Mouse (Mus musculus): ENCODE data around the gene Wdr27.
A peak's percentile ranks its signal among the peaks of the same experiment; 100 is the strongest.
"Not testable (repeated sequence)": the region's sequence is repeated elsewhere in the genome, so short reads cannot be mapped to it uniquely, and the experiment has no call there.

Gene Wdr27

GRCm38 (mm10) chr17:14930697-14931096, 12.3 kb downstream of the Wdr27 start:
- no peak for DNase-seq (ENCODE audit: low spot score)

DNA sequence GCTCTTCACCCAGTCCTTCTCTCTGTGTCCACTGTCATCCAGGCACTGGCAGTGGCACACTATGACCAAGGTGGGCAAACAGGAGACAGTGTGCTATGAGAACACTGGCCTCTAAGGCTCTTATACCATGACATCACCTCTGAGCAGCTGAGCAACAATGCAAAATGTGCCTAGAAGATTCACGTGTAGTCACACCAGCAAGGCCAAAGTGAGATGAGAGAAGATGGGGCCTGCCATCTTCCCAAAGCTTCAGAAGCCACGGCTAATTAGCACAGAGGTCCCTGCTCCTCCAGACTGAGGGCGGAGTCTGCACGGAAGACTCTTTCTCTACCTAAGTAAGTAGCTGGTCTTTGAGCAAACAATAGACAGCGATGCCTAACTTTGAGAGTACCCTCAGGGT, 14.3 kb downstream of the Wdr27 start:
- no peak for DNase-seq (ENCODE audit: low spot score)

- no peak for DNase-seq (ENCODE audit: low spot score)
Observed at GRCm38 (mm10) chr17:14927644-14928218, 15.2 kb downstream of the Wdr27 start.

GRCm38 (mm10) chr17:14921582-14921981, 21.4 kb downstream of the Wdr27 start:
- no peak for DNase-seq (ENCODE audit: low spot score)

DNA sequence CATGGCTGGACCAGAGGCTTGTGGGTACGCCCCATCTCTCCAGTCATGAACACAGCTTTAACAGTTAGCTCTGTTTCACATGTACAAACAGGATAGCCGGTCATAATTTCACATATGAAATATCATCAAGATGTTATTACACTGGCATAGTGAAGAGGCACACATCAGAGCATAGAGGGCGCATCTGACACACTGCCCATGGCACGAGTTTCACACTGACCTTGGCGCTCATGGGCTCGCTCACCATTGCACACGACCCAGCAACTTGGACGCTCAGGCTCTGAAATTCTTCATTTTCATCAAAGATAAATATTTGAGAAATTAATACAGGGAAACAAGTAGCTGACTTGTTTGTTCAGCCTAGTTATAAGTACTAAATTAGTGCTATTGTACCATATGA, 25.1 kb downstream of the Wdr27 start:
- no peak for DNase-seq (ENCODE audit: low spot score)

- no peak for DNase-seq (ENCODE audit: low spot score)
Observed at GRCm38 (mm10) chr17:14914401-14914800, 28.6 kb downstream of the Wdr27 start.

GRCm38 (mm10) chr17:14912981-14913380, 30.0 kb downstream of the Wdr27 start:
- DNase-seq (ENCODE audit: low spot score), result no peak

GRCm38 (mm10) chr17:14912420-14912819, 30.5 kb downstream of the Wdr27 start:
- DNase-seq (ENCODE audit: low spot score), result no peak

- DNase-seq (ENCODE audit: low spot score), result no peak
Observed at GRCm38 (mm10) chr17:14910771-14911170, 32.2 kb downstream of the Wdr27 start.

DNA sequence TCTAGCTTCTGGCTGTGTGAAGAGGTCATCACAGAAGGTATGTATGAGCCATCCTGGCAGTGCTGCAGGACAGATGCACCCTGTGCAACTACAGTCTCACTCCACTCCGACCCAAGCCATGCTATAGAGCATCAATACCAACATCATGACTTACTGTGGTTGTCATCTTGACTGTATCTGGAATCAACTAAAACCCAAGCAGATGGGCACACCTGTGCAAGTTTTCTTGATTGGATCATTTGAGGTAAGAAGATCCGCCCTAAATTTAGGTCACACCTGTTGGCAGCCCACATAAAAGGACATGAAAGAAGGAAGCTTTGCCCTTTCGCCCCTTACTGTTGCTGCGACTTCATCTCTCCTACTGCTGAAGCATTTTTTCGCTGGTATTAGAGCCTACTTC, 33.6 kb downstream of the Wdr27 start:
- DNase-seq (ENCODE audit: low spot score), result no peak

DNA sequence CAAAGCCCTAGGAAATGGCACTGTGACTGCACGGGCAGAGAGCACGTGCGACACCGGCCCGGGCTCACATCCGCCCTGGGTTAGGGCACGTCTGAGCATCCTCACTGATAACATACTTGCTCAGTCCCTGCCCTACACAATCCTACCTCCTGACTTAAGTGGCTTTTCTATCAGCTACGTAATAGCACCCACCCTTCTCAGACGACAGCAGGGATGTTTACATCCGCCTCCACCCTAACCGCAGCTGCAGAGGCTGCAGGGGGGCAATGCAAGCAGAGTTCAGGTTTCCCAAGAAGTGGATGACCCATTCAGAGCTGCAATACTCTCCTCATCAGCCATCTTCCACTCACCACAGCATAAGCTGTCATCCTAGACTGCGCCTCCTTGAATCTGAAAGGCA, 35.8 kb downstream of the Wdr27 start:
- no peak for DNase-seq (ENCODE audit: low spot score)

GRCm38 (mm10) chr17:14906611-14907010, 36.3 kb downstream of the Wdr27 start:
- no peak for DNase-seq (ENCODE audit: low spot score)

DNA sequence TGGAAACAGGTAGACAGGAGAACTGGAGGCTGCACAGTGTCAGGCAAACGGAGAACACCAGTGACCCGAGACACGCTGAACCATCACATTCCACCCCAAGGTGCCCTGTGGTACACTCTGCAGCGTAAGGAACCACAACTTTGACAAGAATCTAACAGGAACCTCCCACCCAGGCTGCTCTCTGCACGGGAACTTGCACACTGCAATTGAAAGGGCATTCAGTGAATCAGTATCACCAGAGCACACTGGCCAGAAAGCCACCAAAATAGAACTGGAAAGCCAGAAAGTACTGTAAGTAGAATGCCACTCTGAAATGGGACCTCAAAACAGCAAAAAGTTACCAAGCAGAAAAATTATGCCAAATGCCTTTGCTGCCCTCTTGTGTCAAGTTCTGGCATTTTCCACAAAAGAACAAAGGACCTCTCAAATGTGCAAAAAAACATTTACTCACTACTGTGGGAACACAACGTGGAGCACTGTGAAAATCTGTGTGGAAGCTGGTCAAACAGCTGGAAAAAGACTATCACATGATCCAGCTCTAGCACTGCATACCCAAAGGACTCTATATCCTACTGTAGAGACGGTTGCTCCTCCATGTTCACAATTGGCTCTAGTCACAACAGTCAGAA, 38.2 kb downstream of the Wdr27 start:
- DNase-seq (ENCODE audit: low spot score), result peak; percentile 68

GRCm38 (mm10) chr17:14904206-14904605, 38.8 kb downstream of the Wdr27 start:
- DNase-seq (ENCODE audit: low spot score), result no peak

DNA sequence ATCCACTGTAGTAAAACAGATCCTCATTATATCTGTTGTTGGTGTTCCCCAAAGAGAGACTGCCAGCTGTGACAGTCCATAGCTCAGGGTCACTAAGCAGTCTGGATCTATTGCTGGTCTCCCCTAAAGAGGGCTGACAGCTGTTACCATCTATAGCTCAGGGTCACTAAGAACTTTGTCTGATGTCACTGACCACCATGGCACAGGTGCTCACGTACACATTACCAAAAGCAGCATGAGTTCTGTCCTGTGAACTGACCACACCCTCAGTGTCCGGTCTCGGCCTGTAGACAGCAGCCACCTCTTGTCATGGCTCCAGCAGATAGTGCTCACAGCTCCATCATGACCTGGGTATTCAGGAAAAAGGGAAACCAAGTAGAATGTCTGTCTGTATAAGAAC, 39.7 kb downstream of the Wdr27 start:
- DNase-seq (ENCODE audit: low spot score), result no peak

- no peak for DNase-seq (ENCODE audit: low spot score)
Observed at GRCm38 (mm10) chr17:14898972-14899371, 44.0 kb downstream of the Wdr27 start.

DNA sequence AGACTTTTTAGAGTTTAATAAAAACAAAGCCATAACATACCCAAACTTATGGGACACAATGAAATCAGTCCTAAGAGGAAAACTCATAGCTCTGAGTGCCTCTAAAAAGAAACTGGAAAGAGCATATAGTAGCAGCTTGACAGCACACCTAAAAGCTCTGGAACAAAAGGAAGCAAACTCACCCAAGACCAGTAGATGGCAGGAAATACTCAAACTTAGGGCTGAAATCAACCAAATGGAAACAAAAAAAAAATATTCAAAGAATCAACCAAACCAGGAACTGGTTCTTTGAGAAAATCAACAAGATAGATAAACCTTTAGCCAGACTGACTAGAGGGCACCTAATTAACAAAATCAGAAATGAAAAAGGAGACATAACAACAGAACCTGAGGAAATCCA, 47.9 kb downstream of the Wdr27 start:
- DNase-seq (ENCODE audit: low spot score), result not testable (repeated sequence)

- no peak for DNase-seq (ENCODE audit: low spot score)
Observed at GRCm38 (mm10) chr17:14886933-14887332, 56.0 kb downstream of the Wdr27 start.

DNA sequence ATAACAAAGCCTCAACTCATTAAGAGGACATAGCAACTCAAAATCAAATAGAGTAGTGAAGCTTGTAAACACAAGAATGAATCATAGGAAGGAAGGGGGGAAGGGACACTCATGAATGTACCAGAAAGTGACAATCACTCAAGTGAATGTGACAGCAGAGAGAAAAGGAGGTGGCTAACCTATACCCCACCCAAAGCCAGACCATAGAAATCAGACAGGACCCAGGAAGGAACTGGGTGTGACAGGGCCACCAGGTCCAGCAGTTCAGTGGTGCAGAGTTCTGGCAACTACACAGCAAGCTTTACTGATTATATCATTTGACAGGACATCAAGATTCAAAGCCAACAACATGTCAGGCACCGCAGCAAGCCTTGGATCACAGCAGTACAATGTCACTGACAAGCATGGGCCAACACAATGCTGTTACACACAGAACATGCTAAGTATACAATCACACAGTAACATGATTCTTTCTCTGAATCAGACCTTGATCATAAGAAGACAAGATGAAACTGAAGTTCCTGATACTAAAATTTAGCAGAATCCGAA, 68.2 kb downstream of the Wdr27 start:
- DNase-seq (ENCODE audit: low spot score), result no peak

DNA sequence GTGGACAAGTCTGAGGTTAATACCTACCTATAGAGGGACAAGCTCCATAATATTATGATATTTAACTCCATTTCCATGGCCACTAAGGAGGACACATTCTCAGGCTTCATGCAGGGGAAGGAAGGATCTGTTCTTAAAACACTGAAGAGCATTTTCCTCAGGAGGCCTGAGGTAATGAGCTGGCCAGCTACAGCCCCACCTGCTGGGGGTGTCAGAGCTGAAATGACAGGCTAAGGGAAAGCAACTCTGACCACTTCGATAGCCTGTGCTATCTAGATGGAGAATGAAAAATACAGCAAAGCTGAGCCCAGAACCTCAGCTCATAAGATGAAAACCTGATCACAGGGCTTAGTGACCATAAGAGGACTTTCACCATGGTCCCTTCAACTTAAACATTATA, 82.7 kb downstream of the Wdr27 start:
- no peak for DNase-seq (ENCODE audit: low spot score)

GRCm38 (mm10) chr17:14847709-14848108, 95.2 kb downstream of the Wdr27 start:
- DNase-seq (ENCODE audit: low spot score), result no peak

DNA sequence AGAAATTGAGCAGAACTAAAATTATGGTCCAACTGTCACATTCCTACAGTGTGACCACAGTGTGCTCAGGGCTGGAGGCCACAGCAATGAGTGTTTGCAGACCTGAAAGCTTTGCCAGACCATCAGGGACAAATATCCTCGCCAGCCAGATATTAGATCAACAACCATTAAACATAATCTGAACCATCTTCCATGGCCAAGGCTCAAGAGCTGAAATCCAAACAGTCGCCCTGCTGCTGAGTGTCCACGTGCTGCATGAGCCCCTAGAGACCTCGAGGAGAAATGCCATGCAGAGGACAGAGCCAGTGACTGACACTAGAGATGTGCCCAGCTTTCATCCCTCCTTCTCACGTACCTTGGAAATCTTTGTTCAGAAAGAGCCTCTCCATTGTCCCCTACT, 96.1 kb downstream of the Wdr27 start:
- no peak for DNase-seq (ENCODE audit: low spot score)

DNA sequence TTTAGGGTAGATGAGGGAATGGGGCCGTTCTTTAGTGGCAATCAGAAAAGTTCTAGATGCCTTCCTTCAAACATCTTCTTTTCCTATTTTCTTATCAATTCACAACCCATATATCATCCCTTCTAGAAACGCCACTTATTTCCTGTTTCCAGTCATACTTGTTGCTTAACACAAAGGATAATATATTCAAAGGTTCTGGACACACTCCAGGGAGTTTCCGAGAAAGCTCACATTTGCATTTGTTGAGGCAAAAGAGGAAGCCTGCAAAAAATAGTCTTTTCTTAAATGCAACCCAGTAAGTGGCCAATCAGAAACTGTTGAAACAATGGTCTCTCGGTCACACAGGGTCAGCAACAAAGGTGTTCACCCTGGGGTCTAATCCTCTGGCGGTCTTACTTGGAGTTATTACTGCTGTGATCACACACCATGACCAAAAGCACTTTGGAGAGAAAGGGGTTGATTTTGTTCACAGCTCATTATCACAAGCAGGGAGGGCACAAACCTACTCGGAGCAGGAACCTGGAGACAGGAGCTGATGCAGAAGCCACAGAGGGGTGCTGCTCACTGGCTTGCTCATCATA, 116.2 kb downstream of the Wdr27 start:
- no peak for DNase-seq (ENCODE audit: low spot score)

GRCm38 (mm10) chr17:14824938-14825337, 118.0 kb downstream of the Wdr27 start:
- DNase-seq (ENCODE audit: low spot score), result peak; percentile 42

Data from ovary, postnatal 14 days (tissue).